Mouse (Mus musculus) left cerebral cortex, postnatal 10 days (tissue): ENCODE measurements around the gene Klf16. TPM values are rescaled to one million over a fixed set of nuclear protein-coding genes. Genes with fewer than 3 reads are reported as not detected.

Experiments used
- microRNA-seq: library from miRNA; unstranded; fragments of <30 nt; microRNA quantifications from one replicate; pipeline ENCODE4 v1.2.0, GENCODE M21; 2022
- total RNA-seq, 2 experiments: library from RNA; stranded (reverse); gene quantifications; 2 replicates each; pipeline ENCODE4 v1.2.3; 2021

Gene Klf16
- total RNA-seq, 2 experiments from 2014 or later = 40.1 to 46.3 TPM

Small RNAs within 50 kb of the gene (microRNA-seq; reads per million reads assigned to microRNA genes)
- 4.3 reads per million, percentile 15 among the genes with 10 or more reads in this experiment for gene Mir6912

Other genes starting within 250 kb of the Klf16 start
- gene Pcsk4, start 247.8 kb downstream of the Klf16 start, total RNA-seq = 1 to 10 TPM; 9.8 to 9.9 TPM
- 10 to 100 TPM in 1 of 2 experiments, 1 to 10 TPM in 1; 9.3 to 10.1 TPM for gene Reep6, start 247.4 kb downstream of the Klf16 start, total RNA-seq
- under 1 TPM; 0.66 to 0.85 TPM for gene Adamtsl5, start 228.9 kb downstream of the Klf16 start, total RNA-seq
- gene Plk5, start 220.9 kb downstream of the Klf16 start, total RNA-seq = 1 to 10 TPM; 3.1 to 5.1 TPM
- 10 to 100 TPM; 31.1 to 35.4 TPM for gene Mex3d, start 189.7 kb downstream of the Klf16 start, total RNA-seq
- gene Mbd3, start 177.8 kb downstream of the Klf16 start, total RNA-seq = 100 to 1,000 TPM; 121 to 124 TPM
- 100 to 1,000 TPM; 508 to 513 TPM for gene Uqcr11, start 170.5 kb downstream of the Klf16 start, total RNA-seq
- 10 to 100 TPM; 29.6 to 31.1 TPM for gene Tcf3, start 143.7 kb downstream of the Klf16 start, total RNA-seq
- gene Onecut3, start 82.5 kb downstream of the Klf16 start, total RNA-seq = not detected
- under 1 TPM; 0.14 to 0.49 TPM for gene Atp8b3, start 38.2 kb downstream of the Klf16 start, total RNA-seq
- gene Rexo1, start 15.8 kb downstream of the Klf16 start, total RNA-seq = 10 to 100 TPM; 49.5 to 49.6 TPM
- 100 to 1,000 TPM; 191 to 194 TPM for gene Abhd17a, start 13.0 kb upstream of the Klf16 start, total RNA-seq
- gene Scamp4, start 25.6 kb upstream of the Klf16 start, total RNA-seq = 10 to 100 TPM; 37.5 to 37.9 TPM
- gene Adat3, start 25.6 kb upstream of the Klf16 start, total RNA-seq = 1 to 10 TPM; 4.3 TPM
- gene Gm49322, start 28.7 kb upstream of the Klf16 start, total RNA-seq = 1 to 10 TPM; 2.0 to 3.0 TPM
- 100 to 1,000 TPM; 156 to 167 TPM for gene Csnk1g2, start 45.5 kb upstream of the Klf16 start, total RNA-seq
- gene Btbd2, start 79.8 kb upstream of the Klf16 start, total RNA-seq = 10 to 100 TPM; 89.6 to 91.0 TPM
- 10 to 100 TPM; 46.1 to 47.1 TPM for gene Mknk2, start 100.8 kb upstream of the Klf16 start, total RNA-seq
- gene Mob3a, start 124.7 kb upstream of the Klf16 start, total RNA-seq = 10 to 100 TPM; 21.8 to 24.7 TPM
- 10 to 100 TPM; 56.3 to 63.5 TPM for gene Izumo4, start 124.9 kb upstream of the Klf16 start, total RNA-seq
- 100 to 1,000 TPM; 146 to 151 TPM for gene Ap3d1, start 164.9 kb upstream of the Klf16 start, total RNA-seq
- 10 to 100 TPM; 59.1 to 60.1 TPM for gene Dot1l, start 177.9 kb upstream of the Klf16 start, total RNA-seq
- gene Sf3a2, start 220.9 kb upstream of the Klf16 start, total RNA-seq = 10 to 100 TPM; 39.7 to 43.1 TPM
- gene Plekhj1, start 221.3 kb upstream of the Klf16 start, total RNA-seq = 10 to 100 TPM; 57.0 to 62.1 TPM
- gene Amh, start 227.9 kb upstream of the Klf16 start, total RNA-seq = 1 to 10 TPM; 1.7 to 2.0 TPM
- gene Jsrp1, start 236.2 kb upstream of the Klf16 start, total RNA-seq = 1 to 10 TPM; 1.6 to 2.0 TPM
- gene Oaz1, start 249.3 kb upstream of the Klf16 start, total RNA-seq = 100 to 1,000 TPM; 414 to 433 TPM